Mouse (Mus musculus) spleen, adult 12 weeks (tissue): Measurements from ENCODE around the gene Twnk.

Experiments
- DNase-seq: peaks from one replicate; pipeline ENCODE4 v3.0.0; 2022; ENCODE audit warnings: low spot score

Twnk gene

DNA sequence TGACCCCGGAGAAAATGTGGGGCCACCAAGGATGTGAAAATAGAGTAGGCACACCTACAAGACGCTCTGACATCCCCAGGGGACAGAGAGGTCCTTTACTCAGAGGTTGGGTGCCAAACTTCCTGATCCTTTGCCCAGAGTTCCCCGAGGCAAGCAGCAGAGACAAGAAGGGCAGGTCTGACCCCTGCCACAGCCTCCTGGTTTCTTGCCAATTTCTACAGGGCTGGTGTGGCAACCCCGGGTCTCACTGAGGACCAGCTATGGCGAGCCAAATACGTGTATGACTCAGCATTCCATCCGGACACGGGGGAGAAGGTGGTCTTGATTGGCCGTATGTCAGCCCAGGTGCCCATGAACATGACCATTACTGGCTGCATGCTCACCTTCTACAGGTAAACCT, 44.1 kb downstream of the Twnk start:
- no peak for DNase-seq

DNA sequence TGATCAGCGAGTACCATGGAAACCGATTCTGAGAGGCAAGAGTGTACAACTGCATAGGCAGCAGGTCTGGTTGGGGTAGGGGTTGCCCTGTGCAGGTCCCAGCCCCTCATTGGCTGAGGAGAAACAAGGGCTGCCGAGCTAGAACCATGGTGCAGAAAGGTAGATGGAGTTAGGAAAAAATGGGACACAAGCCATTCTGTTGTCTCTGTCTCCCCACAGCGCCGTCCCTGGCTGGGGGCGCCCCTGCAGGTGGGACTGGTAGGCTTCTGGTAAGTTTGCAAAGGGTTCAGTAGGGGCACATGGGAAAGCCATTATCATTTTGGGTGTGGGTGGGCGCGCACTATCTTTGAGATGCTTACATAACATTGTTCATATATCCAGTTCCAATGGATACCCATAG, 48.0 kb downstream of the Twnk start:
- no peak for DNase-seq

DNA sequence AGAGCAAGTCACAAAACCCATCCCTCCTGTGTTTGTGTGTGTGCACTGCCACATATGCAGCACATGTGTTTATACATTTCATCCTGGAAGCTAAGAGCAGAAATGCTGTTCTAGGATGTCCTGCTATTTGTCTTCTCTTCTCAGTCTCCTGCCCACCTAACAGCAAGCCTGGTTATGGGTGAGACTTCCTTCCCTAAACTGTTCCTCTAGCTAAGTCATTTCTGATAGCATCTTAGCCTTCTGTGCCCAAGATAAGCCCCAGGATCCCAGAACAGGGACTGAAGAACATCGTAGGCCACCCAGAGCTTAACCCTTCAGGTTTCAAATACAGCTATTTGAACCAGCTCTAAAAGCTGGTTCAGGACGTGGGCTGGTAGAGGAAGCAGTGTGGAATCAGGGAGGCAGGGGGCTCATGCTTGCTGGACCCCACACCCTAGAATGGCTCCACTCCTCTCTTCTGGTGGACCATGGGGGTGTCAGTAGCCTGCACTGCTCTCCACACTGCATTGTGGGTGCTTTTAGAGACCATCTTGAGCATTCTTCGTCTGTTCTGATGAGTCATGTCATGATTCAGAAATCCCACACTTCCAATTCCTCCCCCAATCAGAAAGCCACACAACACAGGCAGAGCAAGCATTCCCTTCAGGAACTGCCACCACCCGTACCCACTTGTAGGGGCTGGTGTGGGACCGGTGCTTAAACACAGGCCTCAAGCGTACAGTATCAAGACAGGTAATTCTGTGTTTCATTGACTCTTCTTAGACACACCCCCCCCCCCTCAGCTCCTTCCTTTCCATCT, 49.6 kb downstream of the Twnk start:
- no peak for DNase-seq

DNA sequence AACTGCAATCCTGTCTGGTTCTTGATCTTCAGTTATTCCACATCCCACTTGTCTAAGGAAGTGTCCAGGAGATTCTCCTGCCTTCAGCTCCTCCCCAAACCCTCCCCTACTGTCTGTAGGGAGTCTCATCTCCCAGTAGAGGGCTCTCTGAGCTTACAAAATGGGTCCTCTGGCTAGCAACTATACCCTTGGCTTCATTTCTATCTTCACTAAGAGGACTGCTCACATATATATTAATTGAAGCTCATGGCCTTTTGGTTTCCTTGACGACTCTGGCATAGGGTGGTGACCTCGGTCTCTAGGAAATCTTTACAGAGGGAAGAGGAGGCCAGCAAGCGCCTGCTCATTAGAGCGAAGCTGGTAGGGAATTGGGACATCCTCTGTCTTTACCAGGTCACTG, 50.9 kb downstream of the Twnk start:
- no peak for DNase-seq

DNA sequence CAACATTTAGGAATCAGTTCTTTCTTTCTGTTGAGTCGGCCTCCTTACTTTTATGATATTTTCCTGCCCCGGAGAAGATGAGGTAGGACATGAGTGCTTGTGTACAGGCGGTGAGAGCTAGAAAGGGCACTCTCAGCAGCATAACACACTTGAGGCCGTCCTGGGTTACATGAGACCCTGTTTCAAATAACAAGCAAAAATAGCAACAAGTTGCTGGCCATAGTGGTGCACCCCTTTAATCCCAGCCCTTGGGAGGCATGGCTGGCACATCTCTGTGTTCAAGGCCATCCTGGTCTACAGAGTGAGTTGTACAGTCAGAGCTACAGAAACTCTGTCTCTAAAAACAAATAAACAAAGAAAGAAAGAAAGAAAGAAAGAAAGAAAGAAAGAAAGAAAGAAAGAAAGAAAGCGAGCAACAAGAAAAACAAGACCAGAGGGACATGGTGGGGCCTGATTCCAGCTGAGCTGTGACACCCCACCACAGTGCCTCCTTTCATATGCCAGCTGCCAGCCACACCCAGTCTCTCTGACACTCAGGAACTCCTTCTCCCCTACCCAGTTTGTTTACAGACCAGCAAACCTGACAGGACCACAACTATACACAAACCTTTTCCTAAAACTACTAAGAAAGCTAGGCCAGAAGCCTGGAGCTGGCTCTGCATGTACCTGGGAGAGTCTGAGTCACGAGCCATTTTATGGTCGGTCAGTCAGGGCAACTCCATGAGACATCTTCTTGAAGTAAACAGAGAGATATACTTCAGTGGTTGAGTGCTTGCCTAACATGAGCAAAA, 51.6 kb downstream of the Twnk start:
- DNase-seq = no peak

DNA sequence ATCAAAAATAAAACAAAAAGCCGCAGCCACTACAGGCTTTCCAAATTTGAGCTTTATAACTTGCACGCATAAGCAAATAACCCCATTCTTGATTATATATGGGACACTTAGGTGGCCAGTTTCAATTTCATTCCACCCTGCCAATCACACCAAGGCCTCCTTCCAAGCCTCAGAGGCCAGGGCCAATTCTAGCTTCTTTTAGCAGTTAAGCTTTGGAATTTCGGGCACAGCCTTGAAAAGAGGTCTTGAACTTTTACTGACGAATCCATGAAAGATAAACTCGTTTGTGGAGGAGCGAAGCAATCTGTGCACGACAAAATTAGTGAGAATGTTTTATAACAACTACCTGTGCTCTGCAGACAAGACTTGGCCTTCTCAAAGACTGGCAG, 52.3 kb downstream of the Twnk start:
- no peak for DNase-seq

DNA sequence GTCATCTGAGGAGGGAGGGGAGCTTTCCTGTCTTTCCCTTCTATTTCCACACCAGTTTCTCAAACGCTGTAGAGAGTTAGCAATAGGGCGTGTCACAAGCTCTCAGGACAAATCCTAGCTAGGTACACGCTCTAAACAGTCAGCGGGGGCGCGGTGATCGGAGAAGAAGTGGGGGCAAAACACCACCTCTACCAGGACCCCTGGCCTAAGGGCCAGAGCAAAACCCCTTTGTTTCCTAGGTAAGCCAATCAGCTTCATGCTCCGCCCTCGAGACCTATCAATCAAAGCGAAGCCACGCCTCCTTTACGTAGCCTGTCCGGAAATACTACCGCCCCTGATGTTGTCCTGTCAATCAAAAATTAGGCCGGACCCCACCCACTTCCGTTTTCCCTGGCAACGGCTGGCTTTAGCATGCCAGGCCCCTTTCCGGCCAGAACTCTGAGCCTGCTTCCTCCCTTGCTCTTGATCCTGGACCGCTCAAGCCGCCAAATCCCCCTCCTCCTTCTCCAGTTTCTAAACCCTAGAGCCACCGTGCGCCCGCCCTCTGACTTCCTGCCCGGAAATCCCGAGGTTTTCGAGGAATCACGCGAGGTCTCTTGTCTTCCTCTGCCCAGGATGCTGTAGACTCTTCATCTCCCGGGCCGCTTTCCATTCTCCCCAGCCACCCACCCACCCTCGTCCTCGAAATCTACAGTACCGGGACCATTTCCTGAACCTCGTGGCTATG, 52.8 kb downstream of the Twnk start:
- peak; percentile 66 for DNase-seq

DNA sequence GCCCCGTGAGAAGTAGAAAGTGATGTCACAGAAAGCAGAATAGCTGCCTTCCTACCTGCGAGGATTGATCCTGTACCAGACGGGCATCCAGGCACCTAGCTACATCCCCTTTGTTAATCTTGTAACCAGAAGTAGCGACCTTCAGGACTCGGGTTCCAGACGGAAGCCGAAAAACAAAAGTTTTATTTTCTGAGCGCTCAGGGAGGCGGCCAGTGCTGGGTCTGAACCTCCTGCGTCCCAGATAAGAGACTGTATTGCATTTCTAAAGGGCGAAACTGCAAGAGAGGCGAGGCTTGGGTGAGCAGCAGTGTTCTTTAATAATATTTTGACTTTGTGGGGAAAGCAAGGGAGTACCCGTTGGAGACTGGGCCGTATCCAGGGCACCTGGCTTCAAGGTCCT, 53.4 kb downstream of the Twnk start:
- no peak for DNase-seq
